Mouse (Mus musculus): ENCODE measurements around the gene Slc28a3. TPM values are rescaled to one million over a fixed set of nuclear protein-coding genes. Genes with fewer than 3 reads are reported as not detected.

Slc28a3 gene
- total RNA-seq (2021), result under 1 TPM; 0.15 TPM

DNA sequence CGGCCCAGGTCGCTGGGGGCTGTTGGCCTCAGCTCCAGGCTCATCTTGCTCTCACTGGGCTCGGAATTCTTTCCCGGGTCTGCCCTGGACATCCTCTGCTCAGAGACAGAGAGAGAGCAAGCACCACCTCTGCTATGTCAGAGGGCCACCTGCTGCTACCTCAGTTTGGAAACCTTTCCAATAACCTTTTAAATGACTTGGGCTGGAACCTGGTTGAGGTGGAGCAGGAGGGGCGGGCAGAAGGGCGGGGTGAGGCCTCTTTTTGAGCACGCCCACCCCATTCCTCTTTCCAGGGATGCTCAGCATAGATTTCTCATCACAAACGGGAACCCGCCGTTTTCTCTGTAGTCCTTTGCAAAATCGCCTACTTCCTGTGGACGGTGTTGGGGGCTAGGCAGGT lies at the start of gene Slc28a3:
Gene Slc28a3, minus strand, starts transcription at position 162 of the 400 bp plus-strand sequence.
- no peak for DNase-seq

DNA sequence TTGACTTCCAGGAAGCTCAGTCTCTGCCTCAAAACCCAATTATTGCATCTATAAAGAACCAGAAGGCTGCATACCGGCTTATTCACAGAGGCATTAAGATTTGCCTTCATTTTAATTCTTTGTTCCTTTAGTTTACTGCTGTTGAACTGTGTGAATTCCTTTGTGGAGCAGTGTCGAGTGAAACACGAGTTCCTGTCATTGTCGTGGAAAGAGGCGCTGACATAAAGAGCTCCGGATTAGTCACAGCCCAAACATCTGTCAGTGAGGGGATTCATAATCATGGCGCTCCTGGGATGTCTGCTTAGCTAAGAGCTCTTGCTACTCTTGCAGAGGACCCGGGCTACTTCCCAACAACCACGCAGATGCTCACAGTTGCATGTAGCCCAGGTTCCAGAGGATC lies 47.3 kb upstream of the Slc28a3 start:
- DNase-seq, result peak in 1 of 2 experiments; percentile 9

DNA sequence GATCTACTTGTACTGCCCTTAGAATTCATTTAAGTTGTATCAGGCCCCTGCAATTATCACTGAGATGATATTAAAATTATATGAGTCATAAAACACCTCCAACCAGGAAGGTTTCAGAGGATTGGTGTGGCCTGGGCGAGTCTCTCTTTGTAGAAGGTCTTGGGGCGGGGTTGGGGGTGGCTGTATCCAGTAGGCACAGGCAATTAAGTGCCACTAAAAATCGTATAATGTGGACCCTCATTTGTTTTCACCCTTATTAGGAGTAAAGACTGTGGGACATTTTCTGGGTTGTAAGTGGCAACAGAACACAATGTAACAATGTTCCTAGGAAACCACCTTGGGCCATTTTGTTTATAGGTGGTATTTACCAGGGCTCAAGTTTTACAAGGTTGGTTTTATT lies 46.2 kb upstream of the Slc28a3 start:
- no peak for DNase-seq

DNA sequence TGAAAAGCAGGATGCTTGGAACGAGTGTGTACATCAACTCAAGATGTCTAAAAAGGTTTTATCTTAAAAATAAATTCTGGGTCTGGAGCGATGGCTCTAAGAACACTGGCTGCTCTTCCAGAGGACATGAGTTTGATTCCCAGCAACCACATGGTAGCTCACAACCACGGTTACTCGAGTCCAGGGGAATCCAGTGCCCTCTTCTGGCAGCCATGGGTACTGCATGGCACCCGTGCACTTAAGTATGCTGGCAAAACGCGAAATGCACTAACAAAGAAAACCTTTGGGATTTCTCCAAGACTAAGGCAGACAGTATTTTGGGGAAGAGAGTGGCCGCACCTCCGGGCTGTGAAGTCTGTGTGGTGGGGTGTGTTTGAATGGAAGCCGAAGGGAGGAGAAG lies 44.9 kb upstream of the Slc28a3 start:
- no peak for DNase-seq

DNA sequence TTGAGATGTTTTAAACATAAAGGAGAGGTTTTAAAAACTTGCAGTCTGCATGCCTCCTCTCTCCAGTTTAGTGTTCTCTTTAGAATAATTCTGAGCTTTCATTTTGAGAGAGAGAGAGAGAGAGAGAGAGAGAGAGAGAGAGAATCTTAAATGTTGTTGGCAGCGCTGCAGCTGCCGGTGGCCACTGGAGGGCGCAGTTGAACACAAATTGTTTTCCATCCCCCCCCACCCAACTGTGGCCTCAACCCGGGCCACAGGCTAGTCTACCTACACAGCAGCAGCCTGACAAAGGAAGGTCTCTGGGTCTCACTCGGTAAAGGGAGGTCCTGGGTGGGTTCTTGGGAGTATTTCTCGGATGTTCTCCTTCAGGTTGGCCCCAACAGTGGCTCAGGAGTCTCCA lies 29.7 kb upstream of the Slc28a3 start:
- peak; percentile 36 to 54 for DNase-seq

DNA sequence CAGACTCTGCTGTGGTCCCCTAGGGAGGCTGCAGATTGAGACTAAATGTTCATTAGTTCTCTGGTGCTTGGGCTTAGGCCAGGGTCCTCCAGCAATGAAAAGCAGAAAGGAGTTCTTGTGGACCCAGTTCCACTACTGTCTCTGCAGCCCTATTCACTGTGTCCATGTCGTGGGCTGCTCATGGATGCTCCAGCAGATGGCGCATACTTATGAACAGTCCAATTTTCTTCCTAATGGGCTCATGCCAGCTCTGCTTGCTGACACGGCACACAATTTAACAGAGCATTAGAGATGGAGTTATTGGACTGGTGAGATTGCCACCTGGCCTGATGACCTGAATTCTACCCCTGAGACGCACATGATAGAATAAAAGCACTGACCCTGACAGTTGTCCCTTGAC lies 28.3 kb upstream of the Slc28a3 start:
- DNase-seq, result peak; percentile 54 to 66

DNA sequence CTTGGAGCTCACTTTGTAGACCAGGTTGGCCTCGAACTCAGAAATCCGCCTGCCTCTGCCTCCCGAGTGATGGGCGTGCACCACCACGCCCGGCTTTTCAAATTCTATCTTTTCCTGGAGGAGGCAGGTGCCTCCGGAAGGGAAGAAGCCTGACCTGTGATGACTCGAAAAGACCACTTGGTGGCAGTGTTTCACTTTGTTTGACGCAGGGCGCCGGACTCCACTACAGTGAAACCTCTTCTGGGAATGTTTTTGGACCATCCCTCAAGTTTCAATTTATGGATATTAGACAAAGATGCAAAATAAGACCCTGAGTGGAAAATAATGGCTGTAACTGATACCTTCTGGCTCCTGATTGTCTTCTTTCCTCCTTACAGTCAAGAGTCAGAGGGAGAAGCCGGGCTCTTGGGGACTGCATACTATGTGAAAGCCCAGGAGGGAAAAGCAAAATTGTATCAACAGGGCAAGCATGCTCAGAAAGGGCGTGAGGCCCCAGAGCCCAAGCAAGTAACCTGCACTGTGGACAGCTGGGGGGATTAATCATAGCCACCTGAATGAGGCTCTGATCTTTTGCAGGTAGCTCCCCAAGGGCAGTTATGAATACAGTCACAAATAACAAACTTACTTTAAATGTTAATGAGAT lies 26.8 kb upstream of the Slc28a3 start:
- DNase-seq, result peak; percentile 34 to 55

DNA sequence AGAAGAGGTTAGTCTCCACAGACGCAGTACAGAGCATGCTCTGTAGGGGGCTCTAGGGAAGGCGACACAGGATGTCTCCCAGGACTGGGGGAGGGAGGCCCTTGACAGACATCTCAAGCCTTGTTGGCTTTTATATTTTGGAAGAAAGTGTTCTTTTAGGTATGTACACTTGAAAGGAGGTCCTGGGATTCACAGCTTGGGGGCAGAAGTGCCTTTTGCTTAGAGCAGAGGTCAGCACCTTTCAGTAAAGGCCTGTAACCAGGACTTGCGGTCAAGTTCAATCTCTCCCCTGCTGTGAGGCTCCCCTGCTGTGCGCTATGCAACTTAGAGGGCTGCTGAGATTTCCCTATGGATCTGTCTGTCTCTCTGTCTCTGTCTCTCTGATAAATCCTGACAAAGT lies 23.2 kb upstream of the Slc28a3 start:
- DNase-seq, result no peak

DNA sequence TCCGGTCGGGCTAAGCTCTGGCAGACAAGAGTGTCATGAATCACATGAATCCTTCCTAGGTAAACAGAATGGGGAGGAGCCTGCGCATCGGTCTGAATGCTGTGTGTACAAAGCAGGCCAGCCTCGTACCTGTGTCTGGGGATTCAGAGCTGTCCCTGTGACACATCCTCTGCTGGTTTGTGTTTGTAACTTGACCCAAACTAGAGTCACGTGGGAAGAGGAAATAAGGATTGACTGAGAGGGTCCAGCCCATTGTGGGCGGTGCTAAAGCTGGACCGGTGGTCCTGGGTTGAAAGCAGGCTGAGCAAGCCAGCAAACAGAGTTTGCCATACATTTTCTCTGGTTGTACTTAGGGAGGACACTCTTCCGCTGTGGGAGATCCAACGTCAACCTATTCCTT lies 20.1 kb upstream of the Slc28a3 start:
- no peak for DNase-seq

DNA sequence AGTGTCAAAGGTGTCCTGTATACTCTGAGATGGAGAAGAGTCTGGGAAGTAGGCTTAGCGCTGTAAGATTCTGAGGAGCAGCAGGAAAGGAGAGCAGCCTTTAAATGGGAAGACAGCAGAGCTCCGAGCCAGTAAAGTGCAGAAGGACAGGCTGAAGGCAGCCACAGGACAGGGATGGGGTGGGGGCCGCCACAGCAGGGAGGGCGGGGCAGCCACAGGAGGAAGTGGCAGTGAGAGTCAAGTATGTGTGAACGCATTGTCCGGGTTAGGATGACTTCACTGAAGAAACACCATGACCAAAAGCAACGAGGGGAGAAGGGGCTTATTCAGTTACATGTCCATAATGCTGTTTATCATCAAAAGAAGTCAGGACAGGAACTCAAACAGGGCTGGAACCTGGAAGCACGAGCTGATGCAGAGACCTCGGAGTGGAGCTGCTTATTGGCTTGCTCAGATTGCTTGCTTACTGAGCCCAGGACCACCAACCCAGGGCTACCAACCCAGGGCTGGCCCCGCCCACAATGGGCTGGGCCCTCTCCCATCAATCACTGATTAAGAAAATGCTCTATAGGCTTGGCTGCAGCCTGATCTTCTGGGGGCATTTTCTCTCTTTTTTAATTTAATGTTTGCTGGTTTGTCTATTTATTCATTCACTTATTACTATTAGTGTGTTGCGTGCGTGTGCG lies 18.8 kb upstream of the Slc28a3 start:
- DNase-seq, result no peak

DNA sequence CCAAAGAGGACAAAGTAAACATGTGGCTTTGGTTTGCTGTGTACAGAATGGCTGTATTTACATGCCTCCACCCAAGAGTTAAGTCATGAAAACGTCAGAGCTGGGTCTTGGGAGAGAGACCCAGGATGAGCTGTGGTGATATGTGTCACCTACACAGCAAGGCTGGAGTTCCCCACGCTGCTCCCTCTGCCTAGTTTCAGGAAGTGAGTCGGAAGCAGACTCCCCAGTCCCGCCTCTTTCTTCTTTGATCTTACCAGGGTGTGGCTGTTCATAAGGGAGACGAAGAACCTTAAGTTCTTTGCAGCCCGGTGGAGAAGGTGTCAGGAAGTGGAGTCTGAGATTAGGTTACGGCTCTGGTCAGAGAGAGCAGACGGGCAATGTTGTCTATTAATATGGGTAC lies 12.0 kb upstream of the Slc28a3 start:
- no peak for DNase-seq

DNA sequence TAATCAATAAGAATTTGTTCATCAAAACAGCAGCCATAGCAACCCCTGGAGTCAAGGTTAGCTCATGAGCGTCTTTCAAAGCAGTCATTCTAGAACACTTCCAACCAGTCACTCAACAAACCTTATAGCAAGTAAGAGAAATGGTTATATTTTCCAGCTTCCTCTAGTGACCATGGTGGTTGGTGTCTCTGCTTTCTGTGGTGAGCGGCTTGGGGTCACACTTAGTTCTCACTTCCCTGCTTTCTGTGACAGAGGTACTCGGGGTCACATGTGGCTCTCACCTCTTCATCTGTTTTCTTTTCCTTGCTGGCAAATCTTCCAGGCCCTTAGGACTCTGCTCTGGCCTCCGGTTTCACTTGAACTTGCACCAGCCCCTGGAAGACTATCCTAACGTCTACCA lies 8.6 kb upstream of the Slc28a3 start:
- DNase-seq, result no peak

DNA sequence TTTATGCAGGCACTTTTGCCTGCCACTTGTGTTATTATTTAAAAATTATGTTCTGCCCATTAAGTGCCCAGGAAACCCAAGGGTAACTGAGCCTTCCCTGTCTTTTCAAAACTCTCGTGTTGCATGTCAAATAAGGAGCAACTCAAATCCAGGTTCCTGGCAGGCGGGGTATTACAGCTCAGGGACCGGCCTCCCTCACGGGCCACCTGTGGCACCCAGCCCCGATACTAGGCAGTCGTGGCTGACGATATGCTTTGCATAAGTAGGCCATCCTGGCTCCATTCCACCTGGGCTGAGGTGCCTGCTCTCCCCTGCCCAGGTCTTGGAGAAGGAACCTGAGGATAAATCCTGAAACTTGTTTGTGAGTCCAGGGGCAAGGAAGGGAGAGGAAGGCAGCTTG lies 618 bp downstream of the Slc28a3 start:
- no peak for DNase-seq

DNA sequence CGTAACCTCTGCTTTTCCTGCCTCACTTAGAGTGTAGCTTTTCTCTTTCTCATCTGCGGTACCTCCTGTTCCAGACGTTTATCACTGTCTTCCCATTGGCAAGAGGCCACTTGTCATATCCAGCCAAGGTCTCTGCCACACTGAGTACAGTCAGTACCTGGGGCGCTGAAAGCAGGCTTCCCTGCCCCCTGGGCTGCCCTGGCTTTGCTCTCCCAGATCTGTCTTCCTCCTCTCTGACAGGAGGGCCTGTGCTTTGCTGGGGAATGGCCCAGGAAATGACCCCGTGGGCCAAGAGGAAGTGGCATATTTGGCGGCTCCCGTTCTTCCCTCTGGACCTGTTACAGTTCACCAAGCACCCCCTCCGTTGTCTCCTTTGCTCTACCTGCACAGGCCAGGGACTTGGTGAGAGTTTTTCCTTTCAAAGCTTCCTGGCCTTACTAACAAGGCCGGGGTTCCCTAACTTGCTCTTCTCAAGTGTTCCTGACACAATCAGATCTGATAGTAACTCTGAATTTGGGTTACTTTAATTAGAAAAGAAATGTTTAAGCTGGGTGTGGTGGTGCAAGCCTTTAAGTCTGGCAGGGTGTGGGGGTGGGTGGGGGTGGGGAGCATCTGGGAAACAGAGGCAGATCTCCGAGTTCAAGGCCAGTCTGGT lies 9.3 kb downstream of the Slc28a3 start:
- no peak for DNase-seq

DNA sequence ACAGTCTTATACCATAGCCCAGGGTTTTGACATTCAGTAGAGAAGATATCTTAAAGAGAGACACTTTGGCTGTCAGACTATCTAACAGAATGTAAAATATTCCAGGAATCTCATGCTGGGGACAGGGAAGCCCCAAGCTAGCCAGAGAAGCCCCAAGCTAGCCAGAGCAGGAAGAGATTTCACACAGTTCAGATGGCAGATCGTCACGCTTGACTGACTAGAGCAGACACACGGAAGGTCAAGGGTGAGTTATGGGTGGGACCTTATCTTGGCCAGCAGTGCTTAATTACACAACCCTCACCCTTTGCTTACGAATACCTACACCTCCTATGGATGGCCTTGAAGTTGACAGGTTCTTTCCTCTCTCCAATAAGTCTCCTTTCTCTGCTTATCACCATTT lies 12.1 kb downstream of the Slc28a3 start:
- no peak for DNase-seq

DNA sequence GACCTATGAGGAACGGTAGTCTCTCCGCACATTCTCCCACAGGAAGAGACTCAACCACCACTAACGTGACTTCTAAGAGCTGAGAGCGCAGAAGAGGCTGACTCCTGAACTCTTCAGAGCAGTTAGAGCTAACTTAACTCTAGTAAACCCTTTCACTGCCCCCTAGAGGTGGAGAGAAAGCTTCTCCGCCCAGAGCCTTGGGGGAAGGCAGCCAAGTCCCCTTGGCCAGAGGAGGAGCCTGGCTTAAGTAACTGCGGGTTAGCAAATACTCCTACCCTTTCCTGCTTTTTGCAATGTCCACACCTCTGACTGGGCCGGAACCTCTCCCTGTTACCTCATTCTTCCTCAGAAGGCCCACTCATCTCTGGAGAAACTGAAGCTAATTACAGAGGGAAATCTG lies 17.5 kb downstream of the Slc28a3 start:
- peak in 1 of 2 experiments; percentile 23 for DNase-seq

DNA sequence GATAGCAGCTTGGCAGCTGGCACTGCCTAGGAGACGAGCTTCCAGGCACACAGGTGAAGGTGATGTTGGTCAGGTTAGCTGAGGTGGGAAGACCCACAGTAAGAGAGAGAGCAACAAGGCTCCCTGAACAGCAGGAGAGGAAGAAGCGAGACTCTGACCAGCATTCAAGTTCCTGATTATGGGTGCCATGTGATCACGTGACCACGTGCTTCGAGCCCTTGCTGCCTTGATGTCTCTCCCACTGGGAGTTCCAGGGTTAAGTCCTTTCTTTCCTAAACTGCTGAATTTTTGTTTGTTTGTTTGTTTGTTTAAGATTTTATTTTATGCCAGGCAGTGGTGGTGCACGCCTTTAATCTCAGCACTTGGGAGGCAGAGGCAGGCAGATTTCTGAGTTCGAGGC lies 18.8 kb downstream of the Slc28a3 start:
- no peak for DNase-seq

DNA sequence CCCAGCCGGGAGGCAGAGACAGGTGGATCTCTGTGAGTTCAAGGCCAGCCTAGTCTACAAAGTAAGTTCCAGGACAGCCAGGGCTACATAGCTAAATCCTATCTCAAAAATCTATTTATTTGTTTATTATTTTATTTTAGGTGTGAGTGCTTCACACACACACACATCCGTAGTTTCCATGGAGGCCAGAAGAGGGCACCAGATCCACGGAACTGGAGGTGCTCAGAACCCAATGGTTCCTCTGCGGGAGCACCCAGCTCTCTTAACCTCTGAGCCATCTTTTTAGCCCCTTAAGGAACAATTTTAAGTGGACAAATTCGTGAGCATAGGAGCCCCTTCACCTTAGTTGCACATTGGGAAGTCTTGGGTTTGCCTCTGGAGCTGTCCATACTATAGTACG lies 20.0 kb downstream of the Slc28a3 start:
- DNase-seq, result peak in 1 of 2 experiments; percentile 22

DNA sequence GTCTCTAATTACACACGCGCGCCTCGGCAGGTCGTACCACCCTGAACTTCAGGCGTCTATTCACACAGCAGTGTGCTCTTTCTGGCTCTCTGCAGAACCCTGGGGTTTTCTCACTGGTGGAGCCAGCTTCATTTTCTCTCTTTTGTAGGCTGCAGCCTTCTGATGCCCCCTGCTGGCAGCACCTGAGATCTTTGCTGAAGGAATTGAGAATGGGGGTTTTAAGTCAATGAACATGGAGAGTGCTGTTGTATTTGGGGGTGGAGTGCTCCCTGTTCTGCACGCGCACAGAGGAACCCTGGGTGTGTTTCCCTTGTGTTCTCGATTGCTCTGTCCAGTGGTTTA lies 21.2 kb downstream of the Slc28a3 start:
- peak; percentile 82 to 85 for DNase-seq

DNA sequence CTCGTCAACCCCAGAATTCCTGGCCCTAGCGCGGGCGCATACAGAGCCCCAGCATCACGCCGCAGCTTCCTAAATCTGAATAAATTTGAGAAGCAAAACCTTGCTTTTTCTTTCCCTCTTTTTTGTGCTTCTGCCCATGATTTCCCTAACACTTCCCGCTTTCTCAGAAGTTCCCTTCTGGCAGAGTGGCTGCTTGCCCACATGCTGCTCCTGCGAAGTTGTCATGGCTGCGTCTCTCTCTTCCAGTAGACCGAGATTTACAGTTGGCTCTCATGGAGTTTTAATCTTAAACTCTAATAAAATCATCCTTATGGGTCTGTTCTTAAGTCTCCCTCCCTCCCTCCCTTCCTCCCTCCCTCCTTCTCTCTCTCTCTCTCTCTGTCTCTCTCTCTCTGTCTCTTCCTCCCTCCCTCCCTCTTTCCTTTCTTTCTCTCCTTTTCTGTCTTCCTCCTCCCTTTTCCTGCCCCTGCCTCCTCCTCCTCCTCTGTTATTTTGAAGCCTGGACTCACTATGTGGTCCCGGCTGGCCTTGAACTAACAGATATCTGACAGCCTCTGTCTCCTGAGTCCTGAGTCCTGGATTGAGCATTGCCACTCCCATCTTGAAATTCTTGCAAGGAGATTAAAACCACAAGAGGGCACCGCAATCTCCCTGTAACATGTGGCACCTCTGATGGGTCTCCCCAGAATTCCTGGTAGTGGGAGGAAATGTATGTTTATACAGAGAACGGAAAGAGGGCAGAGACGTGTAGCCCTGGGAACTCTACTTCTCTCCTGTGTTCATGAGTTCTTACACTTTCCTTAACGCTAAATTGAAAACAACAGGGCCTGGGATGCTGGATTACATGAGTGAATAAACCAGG lies 21.8 kb downstream of the Slc28a3 start:
- peak; percentile 21 to 40 for DNase-seq

DNA sequence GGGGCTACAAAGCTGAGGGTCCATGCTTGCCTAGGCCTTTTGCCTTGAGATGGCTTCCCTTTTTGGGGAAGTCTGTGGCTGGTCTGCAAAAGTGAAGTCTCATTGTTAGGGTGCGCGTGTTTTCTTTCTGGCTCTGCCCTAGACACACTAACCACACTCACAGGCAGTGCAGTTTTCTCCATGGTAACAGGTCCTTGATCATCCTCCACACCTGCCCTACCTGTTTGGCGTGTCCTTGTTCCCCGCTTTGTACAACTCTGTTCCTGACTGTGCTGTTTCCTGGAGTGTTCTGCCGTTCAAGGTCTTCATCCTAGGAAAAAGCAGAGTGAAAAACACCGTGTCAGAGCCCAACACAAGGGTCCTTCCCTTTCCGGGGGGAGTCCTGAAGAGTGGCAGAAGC lies 22.7 kb downstream of the Slc28a3 start:
- DNase-seq, result no peak

DNA sequence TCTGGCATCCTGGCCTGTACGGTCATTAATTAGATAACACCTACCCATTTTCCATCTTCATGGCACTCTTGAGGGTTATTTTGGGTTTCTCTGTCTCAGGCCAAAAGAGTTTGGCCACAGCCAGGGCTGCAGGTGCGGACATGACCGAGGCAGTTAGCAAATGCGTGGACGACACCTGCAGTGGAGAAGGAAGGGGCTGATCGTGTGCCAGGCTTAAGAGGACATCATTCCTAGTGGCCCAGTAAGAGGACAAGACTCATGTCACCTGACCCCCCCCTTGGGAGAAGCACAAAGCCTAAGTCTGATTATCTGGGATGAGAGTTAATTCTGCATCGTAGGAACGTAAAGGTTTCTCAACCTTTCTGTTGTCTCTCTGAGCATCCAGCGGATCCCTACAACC lies 44.5 kb downstream of the Slc28a3 start:
- DNase-seq, result no peak

DNA sequence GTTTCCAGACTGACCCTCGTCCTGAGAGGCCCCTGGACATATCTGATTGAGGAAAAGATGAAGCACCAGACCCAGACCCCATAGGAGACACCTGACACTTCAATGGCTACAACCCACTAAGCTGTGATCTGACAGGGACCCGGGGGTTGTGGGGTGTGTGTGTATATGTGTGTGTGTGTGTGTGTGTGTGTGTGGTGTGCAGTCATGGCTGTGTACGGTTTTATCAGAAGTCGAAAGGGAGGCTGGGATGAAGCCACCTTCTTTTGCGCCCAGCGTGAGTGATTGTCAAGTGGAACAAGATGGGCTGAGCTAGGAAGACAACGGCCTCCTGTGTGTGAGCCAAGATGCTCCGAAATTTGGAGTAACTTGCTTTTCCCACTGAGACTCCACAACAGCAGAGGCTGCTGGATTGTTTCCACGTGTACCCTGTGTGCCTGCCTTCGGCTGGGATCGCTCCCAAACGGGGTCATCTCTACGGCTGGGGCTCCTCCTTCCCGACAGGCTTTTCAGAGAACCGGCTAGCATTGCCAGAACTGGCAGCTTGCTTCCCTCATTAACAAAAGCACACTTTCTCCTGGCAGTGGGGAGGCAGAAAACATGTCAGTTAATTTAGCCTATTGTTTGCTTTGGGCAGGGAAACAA lies 50.1 kb downstream of the Slc28a3 start:
- DNase-seq, result peak; percentile 81 to 83
